Mouse (Mus musculus) forebrain, postnatal 0 days (tissue): ENCODE measurements around the gene Frs3. TPM values are rescaled to one million over a fixed set of nuclear protein-coding genes. Genes with fewer than 3 reads are reported as not detected.
A peak's percentile ranks its signal among the peaks of the same experiment; 100 is the strongest.

Source experiments
- ATAC-seq: fragments of 200-750 bp; cut with Nextera tagmentation; 2 replicates; pipeline ENCODE4 v1.8.0; 2017; ENCODE audit warnings: mild to moderate bottlenecking, moderate library complexity
- DNase-seq: peaks from one replicate; pipeline ENCODE4 v3.0.0-alpha.2; 2015
- H3K27ac ChIP-seq: fragments of 300-500 bp; sonication (generic); 2 replicates; pipeline ENCODE4 v1.5.1; 2014; ENCODE audit warnings: low read depth, mild to moderate bottlenecking, antibody characterized with exemption, low read length, moderate library complexity, mixed read lengths
- H3K27me3 ChIP-seq: fragments of 300-500 bp; sonication (generic); 2 replicates; pipeline ENCODE4 v1.6.1; 2014; ENCODE audit warnings: mild to moderate bottlenecking, low read length, mixed read lengths; ENCODE audit not compliant: insufficient read depth
- H3K36me3 ChIP-seq: fragments of 300-500 bp; sonication (generic); 2 replicates; pipeline ENCODE4 v1.6.1; 2014; ENCODE audit warnings: mild to moderate bottlenecking, moderate library complexity; ENCODE audit not compliant: insufficient read depth
- H3K4me1 ChIP-seq: fragments of 300-500 bp; sonication (generic); 2 replicates; pipeline ENCODE4 v1.6.1; 2014; ENCODE audit warnings: antibody characterized with exemption; ENCODE audit not compliant: insufficient read depth
- H3K4me2 ChIP-seq: fragments of 300-500 bp; sonication (generic); 2 replicates; pipeline ENCODE4 v1.6.1; 2014; ENCODE audit warnings: low read depth, mild to moderate bottlenecking, moderate library complexity
- H3K4me3 ChIP-seq: fragments of 300-500 bp; sonication (generic); 2 replicates; pipeline ENCODE4 v1.5.1; 2014; ENCODE audit warnings: low read depth, low read length, mixed read lengths
- H3K9ac ChIP-seq: fragments of 300-500 bp; sonication (generic); 2 replicates; pipeline ENCODE4 v1.6.1; 2014; ENCODE audit warnings: mild to moderate bottlenecking
- H3K9me3 ChIP-seq: fragments of 300-500 bp; sonication (generic); 2 replicates; pipeline ENCODE4 v1.6.1; 2016; ENCODE audit warnings: low read length
- CTCF ChIP-seq: sonication (generic); IDR thresholded peaks from 2 replicates; pipeline ENCODE4 v1.5.1; 2016; ENCODE audit warnings: antibody characterized with exemption, control low read depth, low read depth
- WGBS: fragments of 180-500 bp; shearing (Covaris S2); extraction: QIAGEN DNeasy Blood & Tissue Kit; methylation state at CpG from one replicate; pipeline ENCODE4 v1.1.7; 2014; 5-methylcytosine and 5-hydroxymethylcytosine counted together
- polyA plus RNA-seq: library from polyadenylated mRNA; unstranded; fragments of >200 nt; fragmentation: Nextera tagmentation; extraction: Ambion mirVana; gene quantifications from 2 replicates; pipeline ENCODE4 v1.2.1, GENCODE M21; 2015
- total RNA-seq: library from RNA; depleted of rRNA; stranded (reverse); fragments of >200 nt; gene quantifications from 2 replicates; pipeline ENCODE4 v1.2.3, GENCODE M21; 2014

Gene Frs3
- total and polyA plus RNA-seq, 2 experiments from 2014 or later = 43.6 to 79.6 TPM

DNA sequence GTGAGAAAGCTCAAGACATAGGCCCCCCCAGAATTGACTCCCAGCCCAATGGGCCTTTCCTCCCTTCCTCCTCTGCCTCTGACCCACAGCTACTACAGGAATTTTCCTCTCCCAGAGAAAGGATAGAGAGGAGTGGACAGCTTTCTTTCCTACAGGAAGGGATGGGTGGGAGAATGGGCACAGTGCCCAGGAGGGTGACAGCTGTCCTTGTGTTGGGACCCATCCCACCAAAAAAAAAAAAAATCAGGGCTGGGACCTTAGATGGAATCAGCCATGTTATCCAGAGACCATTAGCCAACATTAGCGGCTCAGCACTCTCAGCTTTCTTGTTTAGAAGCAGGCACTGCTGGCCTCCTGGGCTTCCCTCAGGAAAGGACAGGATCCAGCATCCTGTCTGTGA lies 17.4 kb downstream of the Frs3 start:
- H3K9ac ChIP-seq = no peak overlapping the region
- 82% methylated on average over 1 of the region's 1 CpGs for WGBS
- ATAC-seq (no peak), DNase-seq (no peak)
- no peak overlapping the region for H3K4me3 ChIP-seq
- TF ChIP-seq CTCF = no peak
- H3K4me1 ChIP-seq = no peaks in the 10 kb centered on the region
- H3K36me3 ChIP-seq = peaks cover 17% of the 10 kb centered on the region
- no peaks in the 10 kb centered on the region for H3K27me3 ChIP-seq
- H3K4me2 ChIP-seq = no peak overlapping the region
- no peaks in the 10 kb centered on the region for H3K9me3 ChIP-seq
- no peak overlapping the region for H3K27ac ChIP-seq

DNA sequence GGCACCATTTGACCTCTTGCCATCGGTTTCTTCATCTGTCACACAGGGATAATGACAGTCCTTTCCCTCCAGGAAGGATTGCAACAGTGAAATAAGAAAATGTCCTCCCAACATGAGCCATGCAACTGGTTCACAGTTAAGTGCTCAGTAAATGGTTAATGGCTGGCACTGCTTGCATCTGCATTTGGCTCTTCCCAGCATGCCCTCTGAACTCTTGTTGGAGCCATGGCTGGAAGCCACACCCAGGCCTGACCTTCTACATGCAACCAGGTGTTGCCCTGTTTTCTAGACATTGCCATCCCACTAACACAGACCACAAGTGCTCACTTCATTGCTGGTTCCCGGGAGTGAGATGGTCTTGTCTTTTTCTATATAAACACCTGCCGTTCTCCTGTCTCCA lies 19.1 kb downstream of the Frs3 start:
- DNase-seq = no peak
- 72% methylated on average over 3 of the region's 3 CpGs for WGBS
- no peaks in the 10 kb centered on the region for H3K27me3 ChIP-seq
- H3K36me3 ChIP-seq = peaks cover 10% of the 10 kb centered on the region
- TF ChIP-seq CTCF = no peak
- ATAC-seq = no peak
- no peak overlapping the region for H3K9ac ChIP-seq
- no peak overlapping the region for H3K4me3 ChIP-seq
- H3K4me2 ChIP-seq = no peak overlapping the region
- no peak overlapping the region for H3K27ac ChIP-seq
- H3K4me1 ChIP-seq = no peaks in the 10 kb centered on the region
- H3K9me3 ChIP-seq = no peaks in the 10 kb centered on the region

DNA sequence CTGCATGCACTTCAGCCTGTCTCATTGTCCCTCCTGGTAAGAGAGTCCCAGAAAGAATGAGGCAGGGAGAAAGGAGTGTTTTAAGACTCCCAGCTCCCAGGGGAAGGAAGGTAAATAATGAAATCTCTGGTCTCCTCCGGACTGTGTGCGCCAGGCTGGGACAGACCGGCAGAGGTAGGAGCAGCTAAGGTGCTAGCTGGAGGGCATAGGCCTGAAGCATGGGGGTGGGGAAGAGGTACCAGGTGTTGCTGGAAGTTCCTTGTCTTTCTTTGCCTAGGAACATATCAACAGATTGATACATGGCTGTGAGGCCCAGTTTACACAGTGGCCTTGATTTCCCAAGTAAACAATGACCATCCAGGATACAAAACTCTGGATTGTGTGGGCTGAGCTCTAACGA lies 20.1 kb downstream of the Frs3 start:
- no peak overlapping the region for H3K27ac ChIP-seq
- ATAC-seq (no peak), DNase-seq (no peak)
- TF ChIP-seq CTCF = no peak
- no peaks in the 10 kb centered on the region for H3K27me3 ChIP-seq
- no peaks in the 10 kb centered on the region for H3K4me1 ChIP-seq
- no peaks in the 10 kb centered on the region for H3K36me3 ChIP-seq
- no peak overlapping the region for H3K4me2 ChIP-seq
- H3K9me3 ChIP-seq = no peaks in the 10 kb centered on the region
- no peak overlapping the region for H3K4me3 ChIP-seq
- H3K9ac ChIP-seq = no peak overlapping the region
- 72% methylated on average over 4 of the region's 4 CpGs for WGBS

DNA sequence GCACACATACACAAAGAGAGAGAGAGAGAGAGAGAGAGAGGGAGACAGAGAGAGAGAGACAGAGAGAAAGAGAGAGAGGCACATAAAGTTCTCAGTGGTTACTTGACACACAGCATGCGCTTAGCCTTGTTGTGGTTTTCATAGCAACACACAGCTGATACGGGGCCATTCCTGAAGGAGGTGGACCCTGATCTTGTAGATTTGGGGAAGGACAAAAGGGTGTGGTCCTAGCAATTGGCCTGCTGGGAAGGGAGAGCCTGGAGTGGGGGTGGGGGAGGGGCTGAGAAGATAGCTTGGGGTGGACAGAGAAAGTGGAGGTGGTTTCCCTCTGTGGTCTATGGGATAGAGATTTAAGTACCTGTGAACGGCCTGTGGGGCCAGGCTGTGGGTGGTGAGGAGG lies 21.2 kb downstream of the Frs3 start:
- Histone ChIP-seq H3K9ac (no peak overlapping the region), H3K4me2 (no peak overlapping the region), H3K4me3 (no peak overlapping the region), H3K27ac (no peak overlapping the region), H3K9me3 (no peaks in the 10 kb centered on the region), H3K36me3 (no peaks in the 10 kb centered on the region), H3K4me1 (no peaks in the 10 kb centered on the region), H3K27me3 (no peaks in the 10 kb centered on the region)
- WGBS = 84% methylated on average over 3 of the region's 3 CpGs
- TF ChIP-seq CTCF = no peak
- DNase-seq (no peak), ATAC-seq (no peak)

DNA sequence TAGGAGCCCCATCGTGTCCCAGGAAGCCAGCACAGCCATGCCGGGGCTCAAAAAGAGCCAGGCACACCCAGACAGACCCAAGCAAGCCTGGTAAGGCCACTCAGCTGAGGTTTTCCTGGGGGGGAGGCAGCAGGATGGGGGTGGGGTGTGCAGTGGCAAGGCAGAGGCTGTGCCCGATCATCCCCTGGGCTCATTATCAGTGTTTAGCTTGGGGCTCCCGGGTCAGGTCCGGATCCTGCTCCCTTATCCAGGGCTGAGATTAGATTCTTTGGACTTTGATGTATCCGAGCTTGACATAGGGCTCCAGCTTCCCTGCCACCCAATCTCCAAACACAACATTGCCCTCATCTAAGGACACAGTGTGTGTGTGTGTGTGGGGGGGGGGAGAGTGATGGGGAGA lies 23.1 kb downstream of the Frs3 start:
- 74% methylated on average over 6 of the region's 6 CpGs for WGBS
- Histone ChIP-seq H3K4me3 (no peak overlapping the region), H3K36me3 (no peaks in the 10 kb centered on the region), H3K27ac (no peak overlapping the region), H3K4me1 (no peaks in the 10 kb centered on the region), H3K4me2 (no peak overlapping the region), H3K9ac (no peak overlapping the region), H3K9me3 (no peaks in the 10 kb centered on the region), H3K27me3 (no peaks in the 10 kb centered on the region)
- DNase-seq (no peak), ATAC-seq (no peak)
- TF ChIP-seq CTCF = no peak

DNA sequence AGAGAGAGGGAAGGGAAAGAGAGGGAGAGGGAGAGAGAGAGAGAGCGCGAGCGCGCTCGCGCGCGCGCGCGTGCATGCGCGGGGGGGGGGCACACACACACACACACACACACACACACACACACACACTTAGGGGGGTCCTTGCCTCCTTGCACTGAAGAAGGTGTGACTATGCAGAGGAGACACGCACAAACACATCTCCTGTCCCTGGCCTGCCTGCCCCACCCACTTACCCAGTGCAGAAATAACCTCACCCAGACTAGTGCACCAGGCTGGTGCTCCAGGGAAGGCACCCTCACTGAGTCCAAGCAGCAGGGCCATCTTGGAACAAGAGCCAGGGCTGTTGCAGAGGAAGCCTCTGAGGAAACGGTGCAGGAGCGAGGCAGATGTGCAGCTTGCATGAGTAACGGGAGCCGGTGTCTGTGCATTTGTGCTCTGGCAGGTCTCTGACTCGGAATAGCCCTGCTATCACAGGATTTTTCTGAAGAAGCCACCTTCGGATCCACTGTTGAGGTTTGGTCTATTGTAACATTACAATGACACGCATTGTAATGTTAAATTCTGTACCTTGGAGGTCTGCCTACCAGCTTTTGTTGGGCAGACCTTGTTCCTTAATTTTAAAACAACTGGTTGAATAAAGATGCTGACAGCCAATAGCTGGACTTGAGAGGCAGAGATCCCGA lies 24.2 kb downstream of the Frs3 start:
- Histone ChIP-seq H3K9me3 (no peaks in the 10 kb centered on the region), H3K9ac (no peak overlapping the region; the same call in 1 of the 2 replicates), H3K27ac (no peak overlapping the region), H3K4me2 (0 out of 2 replicates have a peak overlapping the region, but pooled peaks have one; percentile 5), H3K36me3 (no peaks in the 10 kb centered on the region), H3K4me1 (no peaks in the 10 kb centered on the region), H3K4me3 (no peak overlapping the region), H3K27me3 (no peaks in the 10 kb centered on the region)
- WGBS = 48% methylated on average over 22 of the region's 22 CpGs
- ATAC-seq = no peak
- DNase-seq = no peak
- TF ChIP-seq CTCF = no peak

DNA sequence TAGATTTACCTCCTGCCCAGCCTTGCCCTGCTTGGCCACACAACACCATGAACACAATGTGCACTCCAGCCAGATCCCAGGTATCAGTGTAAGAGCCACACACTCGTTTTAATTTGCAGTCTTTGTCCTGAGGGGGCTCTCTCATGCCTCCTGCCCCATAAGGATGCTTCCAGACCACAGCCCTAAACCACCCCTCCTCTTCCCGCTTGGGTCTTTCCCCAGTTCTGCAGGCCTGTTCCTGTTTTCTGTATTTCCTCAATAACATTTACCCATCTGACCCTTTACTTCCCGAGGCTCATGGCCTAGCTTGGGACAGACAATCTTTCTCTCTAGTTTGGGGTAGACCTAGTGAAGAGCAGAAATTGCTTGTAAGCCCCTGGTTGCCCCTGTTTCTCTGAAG lies 26.2 kb downstream of the Frs3 start:
- H3K27ac ChIP-seq = no peak overlapping the region
- ATAC-seq (no peak), DNase-seq (no peak)
- H3K4me1 ChIP-seq = no peaks in the 10 kb centered on the region
- H3K27me3 ChIP-seq = no peaks in the 10 kb centered on the region
- H3K9me3 ChIP-seq = no peaks in the 10 kb centered on the region
- no peak for TF ChIP-seq CTCF
- no peak overlapping the region for H3K4me3 ChIP-seq
- H3K9ac ChIP-seq = no peak overlapping the region
- no peak overlapping the region for H3K4me2 ChIP-seq
- H3K36me3 ChIP-seq = no peaks in the 10 kb centered on the region
- 66% methylated on average over 3 of the region's 3 CpGs for WGBS
